Mouse (Mus musculus) intestine, embryonic 14.5 days (tissue): ENCODE data around the gene Slc20a1. TPM values are rescaled to one million over a fixed set of nuclear protein-coding genes. Genes with fewer than 3 reads are reported as not detected.
A peak's percentile ranks its signal among the peaks of the same experiment; 100 is the strongest.

Experiments used
- ATAC-seq: fragments of 200-750 bp; cut with Nextera tagmentation; replicated peaks from 2 replicates; pipeline ENCODE4 v1.8.0; 2017; ENCODE audit warnings: low read depth, moderate number of reproducible peaks, moderate TSS enrichment, moderate library complexity; ENCODE audit not compliant: low FRiP score, low TSS enrichment
- DNase-seq: peaks from one replicate; pipeline ENCODE4 v3.0.0-alpha.2; 2018; ENCODE audit warnings: low spot score
- H3K27ac ChIP-seq: fragments of 300-500 bp; sonication (generic); 2 replicates; pipeline ENCODE4 v1.5.1; 2014; ENCODE audit warnings: low read depth, mild to moderate bottlenecking, control low read depth
- H3K27me3 ChIP-seq: fragments of 300-500 bp; sonication (generic); replicated peaks from 2 replicates; pipeline ENCODE4 v1.6.1; 2014; ENCODE audit warnings: low read length, control low read depth; ENCODE audit not compliant: control insufficient read depth, insufficient read depth
- H3K36me3 ChIP-seq: fragments of 300-500 bp; sonication (generic); 2 replicates; pipeline ENCODE4 v1.6.1; 2014; ENCODE audit warnings: low read length, control low read depth; ENCODE audit not compliant: control insufficient read depth, insufficient read depth
- H3K4me1 ChIP-seq: fragments of 300-500 bp; sonication (generic); replicated peaks from 2 replicates; pipeline ENCODE4 v1.6.1; 2014; ENCODE audit warnings: low read length, control low read depth, mixed read lengths; ENCODE audit not compliant: control insufficient read depth, insufficient read depth
- H3K4me2 ChIP-seq: fragments of 300-500 bp; sonication (generic); 2 replicates; pipeline ENCODE4 v1.6.1; 2014; ENCODE audit warnings: low read length
- H3K4me3 ChIP-seq: fragments of 300-500 bp; sonication (generic); 2 replicates; pipeline ENCODE4 v1.5.1; 2014; ENCODE audit warnings: low read depth, low read length, control low read depth, mixed read lengths
- H3K9ac ChIP-seq: fragments of 300-500 bp; sonication (generic); 2 replicates; pipeline ENCODE4 v1.6.1; 2014; ENCODE audit warnings: mild to moderate bottlenecking, low read length
- H3K9me3 ChIP-seq: fragments of 300-500 bp; sonication (generic); 2 replicates; pipeline ENCODE4 v1.6.1; 2016; ENCODE audit warnings: low read length, control low read depth; ENCODE audit not compliant: control insufficient read depth
- WGBS: fragments of 180-500 bp; shearing (Covaris S2); extraction: QIAGEN DNeasy Blood & Tissue Kit; methylation state at CpG from one replicate; pipeline ENCODE4 v1.1.7; 2014; 5-methylcytosine and 5-hydroxymethylcytosine counted together
- polyA plus RNA-seq: library from polyadenylated mRNA; unstranded; fragments of >200 nt; fragmentation: Nextera tagmentation; extraction: Ambion mirVana; gene quantifications from 2 replicates; pipeline ENCODE4 v1.2.1, GENCODE M21; 2014

Slc20a1 gene
- polyA plus RNA-seq, 1 experiment from 2014 or later, result 61.1 TPM

DNA sequence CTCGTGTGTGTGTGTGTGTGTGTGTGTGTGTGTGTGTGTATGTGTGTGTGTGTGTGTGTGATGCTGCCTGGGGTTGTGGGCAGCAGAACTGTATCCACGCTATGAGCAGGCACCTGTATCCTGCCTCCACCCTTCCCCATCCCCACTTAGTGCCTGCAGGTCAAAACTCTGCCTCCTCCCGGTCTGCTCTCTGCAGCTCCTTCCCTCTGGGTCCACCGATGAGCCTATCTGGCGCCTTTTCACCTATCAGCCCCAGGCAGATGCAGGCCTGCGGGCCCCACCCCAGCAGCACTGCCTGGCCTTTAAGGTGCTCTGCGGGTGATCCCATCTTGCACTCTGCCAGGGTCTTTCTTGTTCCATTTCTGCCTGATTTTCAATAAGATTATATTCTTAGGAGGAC is 29.1 kb downstream of the Slc20a1 start:
- no peaks in the 10 kb centered on the region for H3K9me3 ChIP-seq
- 75% methylated on average over 6 of the region's 7 CpGs for WGBS
- H3K36me3 ChIP-seq, result no peaks in the 10 kb centered on the region
- H3K27me3 ChIP-seq, result no peaks in the 10 kb centered on the region
- H3K4me2 ChIP-seq, result no peak overlapping the region
- no peak overlapping the region for H3K27ac ChIP-seq
- no peak overlapping the region for H3K9ac ChIP-seq
- H3K4me1 ChIP-seq, result no peaks in the 10 kb centered on the region
- H3K4me3 ChIP-seq, result no peak overlapping the region
- DNase-seq (no peak), ATAC-seq (no peak)

DNA sequence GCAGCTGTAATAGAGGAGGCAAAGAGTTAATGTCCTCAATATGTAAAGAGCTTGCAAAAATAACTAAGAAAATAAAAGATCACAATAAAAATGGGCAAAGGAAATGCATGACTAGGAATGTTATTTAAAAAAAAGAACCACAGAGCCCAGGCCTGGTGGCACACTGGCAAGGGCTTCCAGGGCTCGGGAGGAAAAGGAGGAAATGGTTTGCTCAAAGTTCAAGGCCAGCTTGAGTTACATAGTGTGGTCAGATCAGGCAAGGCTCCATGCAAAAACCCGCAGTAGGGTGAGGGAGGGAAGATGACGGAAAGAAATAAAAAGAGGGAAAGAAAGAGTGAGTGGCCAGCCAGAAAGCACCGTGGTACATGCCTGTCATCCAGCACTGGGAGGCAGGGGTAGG is 30.0 kb downstream of the Slc20a1 start:
- no peak overlapping the region for H3K4me2 ChIP-seq
- H3K9ac ChIP-seq, result no peak overlapping the region
- no peaks in the 10 kb centered on the region for H3K4me1 ChIP-seq
- H3K36me3 ChIP-seq, result no peaks in the 10 kb centered on the region
- H3K9me3 ChIP-seq, result no peaks in the 10 kb centered on the region
- DNase-seq (no peak), ATAC-seq (no peak)
- H3K27ac ChIP-seq, result no peak overlapping the region
- 80% methylated on average over 4 of the region's 4 CpGs for WGBS
- no peaks in the 10 kb centered on the region for H3K27me3 ChIP-seq
- H3K4me3 ChIP-seq, result no peak overlapping the region

DNA sequence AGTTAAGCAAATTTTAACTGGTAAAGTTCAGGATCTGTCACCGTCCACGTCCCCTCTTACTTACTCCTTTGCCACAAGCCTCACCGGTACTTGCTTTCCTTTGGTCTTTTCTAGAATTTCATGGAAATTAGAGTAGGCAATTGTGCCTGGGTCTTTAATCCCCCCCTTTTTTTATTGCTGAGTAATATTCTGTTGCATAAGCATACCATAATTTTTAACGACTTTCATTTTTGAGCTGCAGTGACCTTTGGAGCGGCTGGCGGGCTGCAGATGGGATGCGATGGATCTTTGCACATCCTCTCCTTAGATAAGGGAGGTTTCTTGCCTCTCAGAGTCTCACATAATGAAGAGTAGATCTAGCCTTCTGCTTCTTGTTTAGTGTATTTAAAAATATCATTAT is 30.8 kb downstream of the Slc20a1 start:
- ATAC-seq, result no peak
- WGBS, result 89% methylated on average over 7 of the region's 7 CpGs
- no peak overlapping the region for H3K27ac ChIP-seq

DNA sequence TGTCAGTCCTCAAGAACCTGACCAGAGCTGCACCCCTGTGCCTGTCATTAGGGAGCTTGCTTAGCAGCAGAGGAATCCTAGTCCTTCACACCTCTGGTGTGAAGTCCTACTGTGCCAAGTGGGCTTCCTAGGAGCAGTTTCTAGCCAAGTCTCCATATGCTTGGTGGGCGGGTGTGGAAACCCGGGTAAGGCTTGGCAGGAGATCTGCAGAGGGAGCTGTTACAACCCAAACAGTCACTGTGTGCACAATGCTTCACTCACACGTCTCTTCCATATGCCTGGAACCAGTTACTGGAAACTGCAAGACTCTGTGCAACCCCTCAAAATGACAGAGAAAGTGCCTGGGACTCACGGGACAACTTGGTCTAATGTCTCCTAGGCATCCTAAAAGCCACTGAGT is 33.5 kb downstream of the Slc20a1 start:
- no peak overlapping the region for H3K27ac ChIP-seq

More for the DNA sequence above, 30.8 kb downstream of the Slc20a1 start:
- H3K4me1 ChIP-seq, result no peaks in the 10 kb centered on the region
- no peak overlapping the region for H3K4me3 ChIP-seq
- DNase-seq, result no peak
- H3K36me3 ChIP-seq, result no peaks in the 10 kb centered on the region
- H3K9ac ChIP-seq, result no peak overlapping the region
- no peaks in the 10 kb centered on the region for H3K27me3 ChIP-seq
- no peak overlapping the region for H3K4me2 ChIP-seq
- H3K9me3 ChIP-seq, result no peaks in the 10 kb centered on the region

DNA sequence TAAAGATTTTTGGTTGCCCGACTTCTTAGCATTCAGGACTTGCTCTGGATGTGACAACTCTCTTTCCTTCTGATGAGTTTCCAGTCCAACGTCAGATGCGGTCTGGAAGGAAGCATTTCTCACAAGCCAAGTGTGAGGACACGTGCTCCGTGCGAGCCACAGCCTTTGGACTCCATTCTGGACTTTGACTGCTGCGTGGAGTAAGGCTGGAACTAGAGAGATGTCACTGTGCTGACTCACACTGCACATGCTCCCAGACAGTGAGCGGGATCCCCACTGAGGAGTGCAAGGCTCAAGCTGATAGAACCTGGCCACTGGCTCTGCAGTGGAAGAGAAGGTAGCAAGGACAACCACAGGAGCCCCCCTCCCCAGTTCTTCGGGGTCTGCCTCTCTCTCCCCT is 33.9 kb downstream of the Slc20a1 start:
- no peak overlapping the region for H3K4me2 ChIP-seq
- H3K9ac ChIP-seq, result peak overlapping the region; percentile 5; the same call in 1 of the 2 replicates
- H3K9me3 ChIP-seq, result no peaks in the 10 kb centered on the region
- ATAC-seq, result peak; percentile 91
- H3K27me3 ChIP-seq, result no peaks in the 10 kb centered on the region
- 70% methylated on average over 9 of the region's 9 CpGs for WGBS
- H3K4me1 ChIP-seq, result 0 out of 2 replicates have a peak, but pooled peaks cover 3% of the 10 kb centered on the region
- DNase-seq, result no peak
- no peak overlapping the region for H3K27ac ChIP-seq
- H3K36me3 ChIP-seq, result no peaks in the 10 kb centered on the region
- no peak overlapping the region for H3K4me3 ChIP-seq

More for the DNA sequence above, 33.5 kb downstream of the Slc20a1 start:
- Histone ChIP-seq H3K9me3 (no peaks in the 10 kb centered on the region), H3K9ac (no peak overlapping the region), H3K4me1 (0 out of 2 replicates have a peak, but pooled peaks cover 3% of the 10 kb centered on the region), H3K36me3 (no peaks in the 10 kb centered on the region), H3K4me3 (no peak overlapping the region), H3K4me2 (no peak overlapping the region), H3K27me3 (no peaks in the 10 kb centered on the region)
- WGBS, result 38% methylated on average over 4 of the region's 4 CpGs
- DNase-seq (no peak), ATAC-seq (no peak)

DNA sequence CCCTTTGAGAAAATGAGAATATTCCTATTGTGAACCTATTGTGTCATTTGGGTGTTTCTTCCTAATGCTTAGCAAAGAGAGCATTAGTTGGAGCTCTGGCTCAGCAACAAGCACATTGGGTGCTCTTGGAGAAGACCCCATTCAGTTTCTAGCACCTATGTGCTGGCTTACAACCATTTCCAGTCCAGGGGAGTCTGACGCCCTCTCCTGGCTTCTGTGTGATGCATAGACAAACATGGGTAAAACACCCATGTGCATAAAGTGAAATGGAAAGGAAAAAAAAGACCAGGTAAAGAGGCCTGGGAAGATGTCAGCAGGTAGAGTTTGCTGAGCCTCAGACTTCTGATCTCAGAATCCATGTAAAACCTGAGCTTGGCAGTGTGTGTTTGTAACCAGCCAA is 34.7 kb downstream of the Slc20a1 start:
- H3K4me1 ChIP-seq, result 0 out of 2 replicates have a peak, but pooled peaks cover 3% of the 10 kb centered on the region
- no peaks in the 10 kb centered on the region for H3K36me3 ChIP-seq
- H3K4me2 ChIP-seq, result no peak overlapping the region
- 88% methylated on average over 1 of the region's 1 CpGs for WGBS
- no peaks in the 10 kb centered on the region for H3K27me3 ChIP-seq
- ATAC-seq (no peak), DNase-seq (no peak)
- no peak overlapping the region for H3K27ac ChIP-seq
- no peak overlapping the region for H3K4me3 ChIP-seq
- no peaks in the 10 kb centered on the region for H3K9me3 ChIP-seq
- H3K9ac ChIP-seq, result no peak overlapping the region

DNA sequence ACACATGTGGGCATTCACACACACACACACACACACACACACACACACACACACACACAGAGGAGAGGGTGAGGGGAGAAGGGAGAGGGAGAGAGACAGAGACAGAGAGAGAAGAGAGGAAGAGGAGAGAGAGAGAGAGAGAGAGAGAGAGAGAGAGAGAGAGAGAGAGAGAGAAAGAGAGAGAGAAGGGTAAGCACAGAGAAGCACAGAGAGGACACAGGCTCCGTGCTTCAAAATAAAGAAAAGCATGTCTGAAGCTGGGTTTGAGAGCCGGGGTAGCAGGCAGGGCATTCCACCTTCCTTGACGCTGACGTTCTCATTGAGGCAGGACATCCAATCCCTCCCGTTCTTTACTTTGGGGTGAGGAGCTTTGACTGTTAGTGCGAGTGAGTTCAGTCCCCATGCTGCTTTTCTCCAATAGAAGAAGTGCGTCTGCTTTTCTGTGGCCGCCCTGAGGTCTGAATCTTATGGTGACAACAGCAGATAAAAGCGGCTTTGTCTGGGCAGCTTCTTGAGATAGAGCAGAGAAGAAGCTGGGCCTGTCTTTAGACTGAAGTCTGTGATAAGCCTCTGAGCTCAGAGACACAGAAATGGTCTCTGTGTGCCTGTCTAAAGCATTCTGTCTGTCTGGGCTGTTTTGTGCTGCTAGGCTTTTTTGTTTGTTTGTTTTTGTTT is 35.4 kb downstream of the Slc20a1 start:
- DNase-seq, result no peak
- Histone ChIP-seq H3K9ac (no peak overlapping the region), H3K9me3 (no peaks in the 10 kb centered on the region), H3K27ac (no peak overlapping the region), H3K4me3 (no peak overlapping the region), H3K36me3 (no peaks in the 10 kb centered on the region), H3K4me1 (0 out of 2 replicates have a peak, but pooled peaks cover 3% of the 10 kb centered on the region), H3K4me2 (no peak overlapping the region), H3K27me3 (no peaks in the 10 kb centered on the region)
- ATAC-seq, result no peak
- 43% methylated on average over 9 of the region's 9 CpGs for WGBS

DNA sequence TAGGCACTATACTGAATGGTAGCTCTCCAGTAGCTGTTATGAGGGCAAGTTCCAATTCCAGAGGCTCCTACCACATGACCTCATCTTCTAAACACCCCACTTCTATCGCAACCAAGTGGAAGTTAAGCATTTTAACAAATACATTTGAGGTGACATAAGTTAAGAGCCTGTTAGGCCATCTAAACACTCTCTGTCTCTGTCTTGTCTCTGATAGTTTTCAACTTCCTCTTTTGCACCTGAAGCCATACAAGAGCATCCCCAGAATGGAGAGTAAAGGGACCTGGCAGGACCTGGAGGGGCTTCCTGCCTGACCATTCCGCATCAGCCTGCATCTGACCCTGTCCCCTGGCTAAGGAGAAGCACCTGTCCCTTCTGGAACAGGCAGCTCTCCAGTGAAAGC is 36.2 kb downstream of the Slc20a1 start:
- H3K27ac ChIP-seq, result no peak overlapping the region
- 47% methylated on average over 2 of the region's 2 CpGs for WGBS
- no peak overlapping the region for H3K9ac ChIP-seq
- ATAC-seq, result no peak
- no peaks in the 10 kb centered on the region for H3K9me3 ChIP-seq
- H3K4me2 ChIP-seq, result no peak overlapping the region
- H3K4me1 ChIP-seq, result 0 out of 2 replicates have a peak, but pooled peaks cover 3% of the 10 kb centered on the region
- DNase-seq, result no peak
- H3K4me3 ChIP-seq, result no peak overlapping the region
- H3K27me3 ChIP-seq, result no peaks in the 10 kb centered on the region
- H3K36me3 ChIP-seq, result no peaks in the 10 kb centered on the region

DNA sequence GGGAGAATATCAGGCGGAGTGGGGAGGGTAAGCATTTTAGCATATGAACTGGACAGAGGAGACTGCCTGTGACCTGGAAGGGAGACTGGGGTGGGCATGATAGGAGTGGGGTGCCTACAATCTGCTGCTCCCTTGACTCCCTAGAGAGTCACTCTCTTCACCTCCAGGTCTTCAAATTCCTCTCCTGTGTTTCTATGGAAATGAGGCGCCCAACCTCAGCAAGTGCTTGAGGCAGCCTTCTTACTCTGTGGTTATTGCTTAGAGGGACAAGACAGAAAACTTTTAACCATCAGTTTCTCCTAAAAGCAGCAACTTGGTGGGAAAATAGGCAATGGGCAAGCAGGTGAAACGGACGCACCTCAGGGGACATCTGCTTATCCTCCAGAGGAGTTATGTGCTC is 38.0 kb downstream of the Slc20a1 start:
- Histone ChIP-seq H3K4me1 (peaks cover 7% of the 10 kb centered on the region; the same call in 1 of the 2 replicates), H3K36me3 (no peaks in the 10 kb centered on the region), H3K4me3 (no peak overlapping the region), H3K9ac (no peak overlapping the region), H3K27ac (no peak overlapping the region), H3K9me3 (no peaks in the 10 kb centered on the region), H3K27me3 (no peaks in the 10 kb centered on the region), H3K4me2 (no peak overlapping the region)
- DNase-seq, result no peak
- WGBS, result 76% methylated on average over 4 of the region's 4 CpGs
- ATAC-seq, result no peak
